Mouse (Mus musculus): ENCODE data around the gene Usp39. TPM values are rescaled to one million over a fixed set of nuclear protein-coding genes. Genes with fewer than 3 reads are reported as not detected.

Usp39 gene
- total RNA-seq, 2 experiments from 2014 or later, result 36.2 to 36.4 TPM

GRCm38 (mm10) chr6:72303510-72303909 is 41.5 kb downstream of the Usp39 start:
- DNase-seq (ENCODE audit: low spot score in 2 of 2), result no peak

- no peak for DNase-seq (ENCODE audit: low spot score in 2 of 2)
Observed at GRCm38 (mm10) chr6:72302349-72302925, 42.5 kb downstream of the Usp39 start.

- no peak for DNase-seq (ENCODE audit: low spot score in 2 of 2)
Observed at GRCm38 (mm10) chr6:72297825-72298224, 47.2 kb downstream of the Usp39 start.

- DNase-seq (ENCODE audit: low spot score in 2 of 2), result no peak
Observed at GRCm38 (mm10) chr6:72292972-72293651, 51.9 kb downstream of the Usp39 start.

- DNase-seq (ENCODE audit: low spot score in 2 of 2), result no peak
Observed at GRCm38 (mm10) chr6:72289484-72289883, 55.5 kb downstream of the Usp39 start.

GRCm38 (mm10) chr6:72283914-72284313 is 61.1 kb downstream of the Usp39 start:
- DNase-seq (ENCODE audit: low spot score in 2 of 2), result no peak

- no peak for DNase-seq (ENCODE audit: low spot score in 2 of 2)
Observed at GRCm38 (mm10) chr6:72280410-72280998, 64.5 kb downstream of the Usp39 start.

GRCm38 (mm10) chr6:72279505-72279904 is 65.5 kb downstream of the Usp39 start:
- no peak for DNase-seq (ENCODE audit: low spot score in 2 of 2)

- no peak for DNase-seq (ENCODE audit: low spot score in 2 of 2)
Observed at GRCm38 (mm10) chr6:72278835-72279234, 66.1 kb downstream of the Usp39 start.

GRCm38 (mm10) chr6:72277508-72278166 is 67.3 kb downstream of the Usp39 start:
- no peak for DNase-seq (ENCODE audit: low spot score in 2 of 2)

GRCm38 (mm10) chr6:72276972-72277441 is 68.0 kb downstream of the Usp39 start:
- no peak for DNase-seq (ENCODE audit: low spot score in 2 of 2)

GRCm38 (mm10) chr6:72276141-72276540 is 68.8 kb downstream of the Usp39 start:
- DNase-seq (ENCODE audit: low spot score in 2 of 2), result no peak

- DNase-seq (ENCODE audit: low spot score in 2 of 2), result no peak
Observed at GRCm38 (mm10) chr6:72275527-72275926, 69.5 kb downstream of the Usp39 start.

- no peak for DNase-seq (ENCODE audit: low spot score in 2 of 2)
Observed at GRCm38 (mm10) chr6:72273153-72273552, 71.8 kb downstream of the Usp39 start.

- no peak for DNase-seq (ENCODE audit: low spot score in 2 of 2)
Observed at GRCm38 (mm10) chr6:72272161-72272696, 72.8 kb downstream of the Usp39 start.

- no peak for DNase-seq (ENCODE audit: low spot score in 2 of 2)
Observed at GRCm38 (mm10) chr6:72270952-72271519, 73.9 kb downstream of the Usp39 start.

- no peak for DNase-seq (ENCODE audit: low spot score in 2 of 2)
Observed at GRCm38 (mm10) chr6:72270258-72270657, 74.7 kb downstream of the Usp39 start.
